Mouse (Mus musculus): ENCODE data around the gene Prokr2. TPM values are rescaled to one million over a fixed set of nuclear protein-coding genes. Genes with fewer than 3 reads are reported as not detected.

Prokr2 gene
- polyA plus RNA-seq, 1 experiment from 2014 or later, result 1.2 TPM

- Histone ChIP-seq H3K36me3 (replicated peaks) (no peaks in the 10 kb centered on the region), H3K27me3 (ENCODE audit: poor library complexity, severe bottlenecking) (peaks cover 58% of the 10 kb centered on the region), H3K4me1 (peaks cover 18% of the 10 kb centered on the region), H3K27ac (no peak overlapping the region), H3K4me3 (no peak overlapping the region), H3K9me3 (no peaks in the 10 kb centered on the region)
- no peak for DNase-seq (ENCODE audit: extremely low spot score, low spot score)
- 80% methylated on average over 2 of the region's 2 CpGs for WGBS
Observed at GRCm38 (mm10) chr2:132382308-132382707, 2.9 kb downstream of the Prokr2 start.

DNA sequence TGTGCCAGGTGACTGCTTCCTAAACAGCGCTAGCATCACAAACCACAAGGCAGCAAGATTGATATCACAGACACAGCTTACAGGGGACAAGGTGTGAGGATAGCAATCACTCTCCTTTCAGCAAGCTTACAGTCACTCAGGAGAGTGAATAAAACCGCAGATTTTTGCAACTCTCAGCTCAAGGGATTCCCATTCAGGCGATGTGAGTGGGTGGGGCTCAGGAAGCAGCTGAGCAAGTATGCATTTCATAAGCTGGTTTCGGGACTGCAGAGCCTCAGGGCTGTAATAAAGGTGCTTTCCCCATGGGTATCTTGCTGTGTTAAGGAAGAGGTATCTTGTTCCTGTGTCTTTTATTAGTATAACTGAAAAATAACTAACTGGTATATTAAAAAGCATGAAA is 5.6 kb downstream of the Prokr2 start:
- Histone ChIP-seq H3K4me1 (peaks cover 7% of the 10 kb centered on the region), H3K27me3 (ENCODE audit: poor library complexity, severe bottlenecking) (peaks cover 32% of the 10 kb centered on the region), H3K4me3 (no peak overlapping the region), H3K36me3 (replicated peaks) (no peaks in the 10 kb centered on the region), H3K9me3 (no peaks in the 10 kb centered on the region), H3K27ac (no peak overlapping the region)
- WGBS, result 72% methylated on average over 4 of the region's 4 CpGs
- DNase-seq (ENCODE audit: extremely low spot score, low spot score), result no peak

DNA sequence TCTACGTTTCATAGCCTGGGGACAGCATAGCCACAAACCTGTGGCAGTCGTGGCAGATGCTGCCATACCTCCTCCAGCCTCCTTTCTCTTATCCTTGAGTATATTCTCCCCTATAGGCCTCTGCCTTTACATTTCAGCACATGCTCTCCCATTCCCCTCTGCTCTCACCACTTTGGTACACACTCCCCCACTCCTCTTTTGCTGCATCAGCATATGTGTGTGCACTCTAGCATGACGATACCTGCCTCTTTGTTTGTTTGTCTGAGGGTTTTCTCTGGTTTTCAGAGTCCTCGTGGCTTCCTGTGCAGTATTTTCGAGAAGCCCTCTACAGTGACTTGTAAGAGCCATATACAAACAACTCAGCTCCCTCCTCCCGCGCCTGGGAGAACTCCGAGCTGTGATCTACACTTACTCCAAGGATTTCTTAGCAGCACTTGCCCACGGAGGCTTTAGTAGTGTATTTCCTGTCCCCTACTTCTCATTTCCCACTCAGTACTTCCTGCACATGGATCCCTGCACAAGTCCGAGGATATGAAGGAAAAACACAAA is 6.6 kb downstream of the Prokr2 start:
- Histone ChIP-seq H3K9me3 (no peaks in the 10 kb centered on the region), H3K36me3 (replicated peaks) (no peaks in the 10 kb centered on the region), H3K4me3 (no peak overlapping the region), H3K27me3 (ENCODE audit: poor library complexity, severe bottlenecking) (peaks cover 22% of the 10 kb centered on the region), H3K4me1 (no peaks in the 10 kb centered on the region), H3K27ac (no peak overlapping the region)
- DNase-seq (ENCODE audit: extremely low spot score, low spot score), result no peak
- 77% methylated on average over 10 of the region's 10 CpGs for WGBS

DNA sequence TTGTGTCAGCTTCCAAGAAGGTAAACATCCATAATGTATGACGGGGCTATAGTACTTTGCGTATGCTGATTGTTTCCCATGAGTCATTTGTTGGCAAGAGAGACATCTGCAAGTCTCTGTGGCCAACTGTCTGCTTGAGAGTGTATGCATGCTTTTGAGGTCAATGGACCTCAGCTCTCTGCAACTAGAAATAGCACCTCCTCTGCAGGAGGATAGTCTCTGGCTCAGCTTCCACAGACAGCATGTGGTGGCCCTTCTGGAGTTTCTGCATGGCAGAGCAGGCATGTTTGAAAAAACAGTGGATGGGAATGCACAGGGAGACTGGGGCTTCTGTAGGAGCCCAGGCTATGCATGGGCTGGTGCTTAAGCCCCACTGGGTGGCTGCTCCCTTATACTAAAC is 7.8 kb downstream of the Prokr2 start:
- Histone ChIP-seq H3K4me3 (no peak overlapping the region), H3K36me3 (replicated peaks) (no peaks in the 10 kb centered on the region), H3K9me3 (no peaks in the 10 kb centered on the region), H3K27ac (no peak overlapping the region), H3K27me3 (ENCODE audit: poor library complexity, severe bottlenecking) (peaks cover 10% of the 10 kb centered on the region), H3K4me1 (no peaks in the 10 kb centered on the region)
- WGBS, result 95% methylated on average over 2 of the region's 2 CpGs
- no peak for DNase-seq (ENCODE audit: extremely low spot score, low spot score)

DNA sequence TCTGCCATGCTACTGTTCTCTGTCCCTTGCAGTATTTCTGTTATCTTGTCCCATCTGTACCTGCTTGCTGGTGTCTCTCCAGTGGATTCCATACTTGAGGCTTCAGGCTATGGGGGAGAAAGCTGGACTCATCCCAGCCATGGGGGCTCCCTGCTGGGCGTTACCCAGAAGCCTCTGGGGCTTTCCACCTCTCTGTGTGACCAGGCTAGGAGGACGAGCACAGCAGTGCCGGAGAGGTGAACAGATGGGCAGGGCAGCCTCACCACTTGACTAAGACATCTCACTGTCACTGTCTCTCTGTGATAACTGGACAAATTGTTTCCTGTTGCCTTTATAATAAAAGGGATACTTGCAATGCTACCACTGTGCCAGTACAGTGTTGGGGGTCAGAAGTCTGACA is 9.5 kb downstream of the Prokr2 start:
- Histone ChIP-seq H3K27ac (no peak overlapping the region), H3K4me1 (no peaks in the 10 kb centered on the region), H3K4me3 (no peak overlapping the region), H3K9me3 (no peaks in the 10 kb centered on the region), H3K36me3 (replicated peaks) (no peaks in the 10 kb centered on the region), H3K27me3 (ENCODE audit: poor library complexity, severe bottlenecking) (no peaks in the 10 kb centered on the region)
- 84% methylated on average over 3 of the region's 3 CpGs for WGBS
- DNase-seq (ENCODE audit: extremely low spot score, low spot score), result no peak

DNA sequence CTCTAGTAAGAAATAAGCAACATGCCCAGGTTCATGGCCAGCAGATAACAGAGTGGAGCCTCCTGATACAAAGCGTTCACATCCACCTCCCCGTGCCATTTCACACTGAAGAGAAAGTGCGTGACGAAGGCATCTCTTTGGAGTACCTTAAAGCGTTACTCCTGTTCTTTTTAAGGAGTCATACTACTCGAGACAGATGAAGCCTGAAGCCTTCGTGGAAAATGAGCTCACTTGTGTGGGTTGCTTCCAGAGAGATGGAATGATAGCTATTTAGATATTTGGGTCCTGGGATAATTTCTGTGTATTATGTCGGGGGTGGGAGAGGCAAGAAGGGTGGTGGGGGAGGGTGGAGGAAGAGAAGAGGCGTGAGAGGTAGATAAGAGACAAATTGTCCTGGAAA is 10.1 kb downstream of the Prokr2 start:
- H3K4me3 ChIP-seq, result no peak overlapping the region
- DNase-seq (ENCODE audit: extremely low spot score, low spot score), result no peak
- WGBS, result 88% methylated on average over 9 of the region's 9 CpGs
- no peaks in the 10 kb centered on the region for H3K9me3 ChIP-seq
- H3K36me3 ChIP-seq (replicated peaks), result no peaks in the 10 kb centered on the region
- H3K27ac ChIP-seq, result no peak overlapping the region
- H3K4me1 ChIP-seq, result no peaks in the 10 kb centered on the region
- H3K27me3 ChIP-seq (ENCODE audit: poor library complexity, severe bottlenecking), result no peaks in the 10 kb centered on the region

GRCm38 (mm10) chr2:132373748-132374147 is 11.5 kb downstream of the Prokr2 start:
- Histone ChIP-seq H3K27ac (no peak overlapping the region), H3K9me3 (no peaks in the 10 kb centered on the region), H3K4me1 (no peaks in the 10 kb centered on the region), H3K27me3 (ENCODE audit: poor library complexity, severe bottlenecking) (no peaks in the 10 kb centered on the region), H3K36me3 (replicated peaks) (no peaks in the 10 kb centered on the region), H3K4me3 (no peak overlapping the region)
- DNase-seq (ENCODE audit: extremely low spot score, low spot score), result no peak
- WGBS, result 92% methylated on average over 17 of the region's 17 CpGs

DNA sequence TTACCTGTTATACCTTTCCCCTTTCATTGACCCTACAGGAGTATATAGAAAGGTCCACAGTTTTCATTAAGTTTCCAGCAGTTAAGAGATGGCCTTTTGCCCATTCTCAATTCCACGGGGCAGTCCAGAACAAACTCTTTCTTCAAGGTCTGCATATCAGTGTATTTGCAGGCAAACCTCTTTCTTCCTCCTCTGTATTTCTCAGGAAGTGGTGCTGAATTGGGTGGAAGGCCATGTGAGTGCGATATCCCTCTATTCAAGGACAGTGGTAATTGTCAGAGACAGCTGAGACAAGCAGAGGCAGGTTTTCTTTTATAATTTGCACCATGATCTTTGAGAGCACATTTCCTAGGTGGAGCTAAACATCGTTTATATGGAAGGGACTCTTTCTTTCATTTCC is 16.8 kb downstream of the Prokr2 start:
- no peaks in the 10 kb centered on the region for H3K4me1 ChIP-seq
- no peak for DNase-seq (ENCODE audit: extremely low spot score, low spot score)
- H3K27ac ChIP-seq, result no peak overlapping the region
- H3K4me3 ChIP-seq, result no peak overlapping the region
- no peaks in the 10 kb centered on the region for H3K9me3 ChIP-seq
- no peaks in the 10 kb centered on the region for H3K27me3 ChIP-seq (ENCODE audit: poor library complexity, severe bottlenecking)
- 90% methylated on average over 3 of the region's 3 CpGs for WGBS
- H3K36me3 ChIP-seq (replicated peaks), result no peaks in the 10 kb centered on the region

DNA sequence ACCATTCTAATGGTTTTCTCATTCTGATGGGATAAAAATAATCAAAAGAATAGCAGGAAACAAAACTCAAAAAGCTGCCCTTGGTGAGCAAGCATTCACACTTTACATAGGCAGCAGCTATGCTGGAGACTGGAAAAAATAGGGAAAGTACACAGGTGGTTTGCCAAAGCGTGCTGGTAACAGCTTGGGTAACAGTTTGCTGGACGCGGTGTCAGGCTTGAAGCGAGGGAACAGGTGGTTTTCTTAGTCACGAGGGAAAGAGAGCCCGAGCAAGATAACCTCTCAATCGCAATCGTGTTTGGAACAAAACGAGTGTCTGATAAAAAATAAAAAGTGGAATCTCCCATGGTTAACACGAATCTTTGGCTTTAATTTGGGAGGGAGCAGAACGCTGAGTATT is 41.4 kb downstream of the Prokr2 start:
- H3K4me3 ChIP-seq, result no peak overlapping the region
- no peak for DNase-seq (ENCODE audit: extremely low spot score, low spot score)
- no peaks in the 10 kb centered on the region for H3K27me3 ChIP-seq (ENCODE audit: poor library complexity, severe bottlenecking)
- H3K9me3 ChIP-seq, result no peaks in the 10 kb centered on the region
- H3K27ac ChIP-seq, result no peak overlapping the region
- WGBS, result 91% methylated on average over 11 of the region's 11 CpGs
- no peaks in the 10 kb centered on the region for H3K36me3 ChIP-seq (replicated peaks)
- no peaks in the 10 kb centered on the region for H3K4me1 ChIP-seq

DNA sequence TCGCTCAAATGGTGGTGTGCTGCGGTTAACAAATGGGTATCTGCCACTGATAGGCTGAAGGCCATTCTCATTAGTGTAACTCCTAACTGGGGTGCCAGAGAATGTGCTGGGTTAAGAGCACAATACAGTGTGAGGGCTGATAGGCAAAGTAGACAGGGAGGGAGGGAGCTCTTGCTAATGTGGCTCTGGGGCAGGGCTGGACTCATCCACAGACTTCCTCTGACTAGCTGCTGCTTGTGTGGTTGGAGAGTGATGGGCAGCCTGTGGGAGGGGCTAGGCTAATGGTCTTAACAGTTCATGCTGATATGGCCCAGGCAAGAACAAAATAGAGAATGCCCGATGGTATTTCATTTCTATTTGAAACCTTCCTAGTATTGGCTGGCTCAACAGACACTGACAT is 44.0 kb downstream of the Prokr2 start:
- no peaks in the 10 kb centered on the region for H3K27me3 ChIP-seq (ENCODE audit: poor library complexity, severe bottlenecking)
- WGBS, result 90% methylated on average over 3 of the region's 3 CpGs
- DNase-seq (ENCODE audit: extremely low spot score, low spot score), result no peak

DNA sequence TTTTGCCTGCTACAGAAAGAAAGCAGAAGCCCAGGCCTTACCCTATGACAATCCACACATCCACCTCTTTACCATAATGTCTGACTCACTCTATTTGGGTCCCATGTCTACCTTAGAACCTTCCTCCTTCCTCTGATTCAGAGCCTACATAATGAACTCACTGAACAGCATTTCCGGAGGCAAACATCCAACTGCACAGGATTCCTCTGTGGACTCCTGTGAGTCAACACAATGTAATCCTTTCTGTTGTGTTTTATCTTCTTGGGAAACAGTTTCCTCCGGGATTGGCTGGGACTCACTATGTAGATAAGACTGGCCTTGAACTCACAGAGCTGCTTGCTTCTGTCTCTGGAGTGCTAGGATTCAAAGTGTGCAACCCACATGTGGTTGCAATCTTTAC is 44.9 kb downstream of the Prokr2 start:
- no peaks in the 10 kb centered on the region for H3K27me3 ChIP-seq (ENCODE audit: poor library complexity, severe bottlenecking)
- no peaks in the 10 kb centered on the region for H3K36me3 ChIP-seq (replicated peaks)
- no peak for DNase-seq (ENCODE audit: extremely low spot score, low spot score)
- no peak overlapping the region for H3K4me3 ChIP-seq
- 86% methylated on average over 2 of the region's 2 CpGs for WGBS
- H3K27ac ChIP-seq, result no peak overlapping the region
- H3K4me1 ChIP-seq, result no peaks in the 10 kb centered on the region
- H3K9me3 ChIP-seq, result no peaks in the 10 kb centered on the region

More for the DNA sequence above, 44.0 kb downstream of the Prokr2 start:
- H3K9me3 ChIP-seq, result no peaks in the 10 kb centered on the region
- no peaks in the 10 kb centered on the region for H3K36me3 ChIP-seq (replicated peaks)
- no peak overlapping the region for H3K4me3 ChIP-seq
- no peak overlapping the region for H3K27ac ChIP-seq
- H3K4me1 ChIP-seq, result no peaks in the 10 kb centered on the region

DNA sequence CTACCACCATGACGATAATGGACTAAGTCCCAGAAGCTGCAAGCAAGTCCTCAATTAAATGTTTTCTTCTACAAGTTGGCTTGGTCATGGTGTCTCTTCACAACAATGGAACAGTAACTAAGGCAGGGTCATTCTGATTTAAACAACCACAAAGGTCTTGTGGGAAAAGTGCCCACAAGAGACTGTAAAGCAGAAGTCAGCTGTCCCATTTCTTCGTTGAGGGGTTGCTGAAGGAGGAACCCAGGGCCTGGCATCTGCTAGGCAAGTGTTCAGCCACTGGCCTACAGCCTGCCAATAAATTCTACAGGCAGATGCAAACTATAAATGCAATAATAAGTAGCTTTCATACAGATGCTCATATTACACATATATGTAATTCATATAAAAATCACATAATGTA is 48.0 kb downstream of the Prokr2 start:
- 87% methylated on average over 2 of the region's 2 CpGs for WGBS
- no peaks in the 10 kb centered on the region for H3K4me1 ChIP-seq
- H3K4me3 ChIP-seq, result no peak overlapping the region
- H3K9me3 ChIP-seq, result no peaks in the 10 kb centered on the region
- H3K27ac ChIP-seq, result no peak overlapping the region
- no peaks in the 10 kb centered on the region for H3K27me3 ChIP-seq (ENCODE audit: poor library complexity, severe bottlenecking)
- no peaks in the 10 kb centered on the region for H3K36me3 ChIP-seq (replicated peaks)
- DNase-seq (ENCODE audit: extremely low spot score, low spot score), result no peak

DNA sequence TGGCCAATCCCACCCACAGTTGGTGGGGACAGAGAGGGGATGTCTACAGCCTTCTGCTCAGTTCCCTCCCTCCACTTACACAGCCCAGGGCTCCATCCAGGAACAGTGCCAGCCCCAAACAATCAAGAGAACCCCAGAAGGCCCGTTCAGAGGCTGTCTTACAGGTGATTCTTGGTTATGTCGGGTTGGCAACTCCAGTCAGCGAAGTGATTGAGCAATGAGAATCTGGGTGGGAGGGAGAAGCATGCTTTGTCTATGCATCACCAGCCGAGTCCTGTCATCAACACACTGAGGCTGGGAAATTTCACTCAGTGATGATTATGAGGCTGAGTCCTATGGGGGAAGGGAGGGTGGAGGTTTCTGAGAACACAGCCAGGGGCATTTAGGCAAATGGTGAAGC is 61.7 kb downstream of the Prokr2 start:
- Histone ChIP-seq H3K4me1 (no peaks in the 10 kb centered on the region), H3K27me3 (ENCODE audit: poor library complexity, severe bottlenecking) (no peaks in the 10 kb centered on the region), H3K36me3 (replicated peaks) (no peaks in the 10 kb centered on the region), H3K4me3 (no peak overlapping the region), H3K27ac (no peak overlapping the region), H3K9me3 (no peaks in the 10 kb centered on the region)
- 75% methylated on average over 4 of the region's 4 CpGs for WGBS
- no peak for DNase-seq (ENCODE audit: extremely low spot score, low spot score)

GRCm38 (mm10) chr2:132320516-132320915 is 64.7 kb downstream of the Prokr2 start:
- Histone ChIP-seq H3K27ac (no peak overlapping the region), H3K9me3 (no peaks in the 10 kb centered on the region), H3K4me1 (0 out of 2 replicates have a peak, but pooled peaks cover 4% of the 10 kb centered on the region), H3K4me3 (no peak overlapping the region), H3K27me3 (ENCODE audit: poor library complexity, severe bottlenecking) (no peaks in the 10 kb centered on the region), H3K36me3 (replicated peaks) (no peaks in the 10 kb centered on the region)
- 79% methylated on average over 5 of the region's 5 CpGs for WGBS
- DNase-seq (ENCODE audit: extremely low spot score, low spot score), result no peak

Measured in forebrain, embryonic 10.5 days (tissue).